Mouse (Mus musculus): Measurements from ENCODE around the gene Acbd7. TPM values are rescaled to one million over a fixed set of nuclear protein-coding genes. Genes with fewer than 3 reads are reported as not detected.

Gene Acbd7
- 0.32 TPM in 1 of 2 replicates, not detected in the other for polyA plus RNA-seq (2016; fragmentation: Nextera tagmentation; extraction: Ambion mirVana)

DNA sequence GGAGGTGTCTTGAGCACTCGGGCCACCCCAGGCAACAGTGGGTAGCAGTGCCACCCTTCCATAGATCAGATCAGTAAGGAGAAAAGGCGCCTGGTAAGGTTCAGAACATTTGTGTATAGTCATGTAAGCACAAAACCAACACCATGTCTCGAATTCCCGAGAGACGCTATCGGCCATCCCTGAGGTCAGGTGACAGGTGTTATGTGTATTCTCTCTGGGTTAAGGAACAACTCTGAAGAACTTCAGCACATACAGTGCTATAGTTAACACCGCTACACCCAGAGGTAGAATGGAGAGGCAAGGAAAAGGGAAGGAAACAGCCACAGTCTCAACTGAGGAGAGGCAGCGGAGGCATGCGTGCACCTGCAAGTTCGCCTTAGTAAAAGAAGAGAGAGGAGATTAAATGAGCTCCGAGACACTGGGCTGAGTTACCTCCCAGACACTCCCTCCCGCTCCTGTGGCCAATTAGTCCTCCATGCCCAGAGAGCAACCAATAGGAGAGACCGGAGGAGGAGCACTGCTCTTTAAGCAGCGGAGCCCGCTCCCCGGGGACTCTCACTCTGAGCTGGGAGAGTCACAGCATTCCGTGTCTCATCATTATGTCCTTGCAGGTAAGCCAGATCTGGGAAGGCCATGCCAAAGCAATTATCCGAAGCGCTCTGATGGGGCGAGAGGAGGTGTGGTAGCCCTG is at the start of gene Acbd7:
Acbd7 (plus strand) TSS at position 558 of the 691 bp plus-strand sequence.
- WGBS, result 5% methylated on average over 20 of the region's 20 CpGs
- no peak within 1 kb of the TSS for H3K27ac ChIP-seq
- H3K36me3 ChIP-seq (replicated peaks), result no peaks in the 10 kb centered on the region
- peak within 1 kb of the TSS; percentile 46 for H3K4me3 ChIP-seq
- H3K27me3 ChIP-seq (ENCODE audit: poor library complexity, severe bottlenecking), result peaks cover 26% of the 10 kb centered on the region
- DNase-seq (ENCODE audit: extremely low spot score, low spot score), result peak; percentile 55
- H3K4me1 ChIP-seq, result peaks cover 25% of the 10 kb centered on the region
- H3K9me3 ChIP-seq, result no peaks in the 10 kb centered on the region

DNA sequence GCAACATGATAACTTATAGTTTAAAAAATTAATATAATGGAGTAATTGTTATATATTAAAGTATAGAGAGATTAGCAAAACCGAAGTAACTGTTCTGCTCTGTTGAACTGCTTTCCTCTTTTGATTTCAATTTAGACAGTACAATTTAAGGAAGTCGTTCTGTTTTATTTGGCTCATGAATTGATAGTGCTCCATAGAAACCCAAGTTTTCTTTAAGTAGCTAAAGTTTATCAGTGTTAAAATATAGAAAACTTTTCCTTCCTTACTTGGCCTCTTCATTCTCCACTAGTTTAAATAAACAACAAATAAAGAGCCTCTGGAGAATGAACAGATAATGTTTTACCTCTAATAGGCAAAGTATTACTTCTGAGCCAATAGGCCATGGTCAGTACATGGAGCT is 49.7 kb upstream of the Acbd7 start:
- no peaks in the 10 kb centered on the region for H3K36me3 ChIP-seq (replicated peaks)
- 91% methylated on average over 2 of the region's 2 CpGs for WGBS

DNA sequence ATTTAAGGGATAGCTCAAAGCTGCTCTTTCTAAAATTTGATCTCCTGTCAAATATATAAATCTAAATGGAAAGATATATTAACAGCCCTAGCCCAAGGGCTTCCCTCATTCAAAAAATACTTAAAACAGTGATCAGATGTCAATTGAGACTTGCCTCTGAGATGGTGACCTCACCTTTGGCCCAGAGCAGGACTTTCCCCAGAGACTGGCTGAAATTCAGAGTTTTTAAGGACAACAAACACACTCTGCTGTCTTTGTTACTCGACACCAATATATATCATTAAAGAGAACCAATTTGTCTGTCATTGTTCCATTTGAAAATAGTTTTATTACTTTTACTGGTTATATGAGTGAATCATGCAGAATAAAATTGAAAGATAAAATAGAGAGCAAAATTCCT is 46.4 kb upstream of the Acbd7 start:
- DNase-seq (ENCODE audit: extremely low spot score, low spot score), result no peak
- Histone ChIP-seq H3K4me1 (peaks cover 11% of the 10 kb centered on the region), H3K27ac (no peak overlapping the region), H3K27me3 (ENCODE audit: poor library complexity, severe bottlenecking) (no peaks in the 10 kb centered on the region), H3K9me3 (no peaks in the 10 kb centered on the region), H3K4me3 (no peak overlapping the region), H3K36me3 (replicated peaks) (no peaks in the 10 kb centered on the region; the same call in 1 of the 2 replicates)
- WGBS, result 91% methylated on average over 1 of the region's 1 CpGs

More for the DNA sequence above, 49.7 kb upstream of the Acbd7 start:
- DNase-seq (ENCODE audit: extremely low spot score, low spot score), result no peak
- Histone ChIP-seq H3K27ac (no peak overlapping the region), H3K4me1 (peaks cover 26% of the 10 kb centered on the region), H3K4me3 (no peak overlapping the region), H3K27me3 (ENCODE audit: poor library complexity, severe bottlenecking) (no peaks in the 10 kb centered on the region), H3K9me3 (no peaks in the 10 kb centered on the region)

DNA sequence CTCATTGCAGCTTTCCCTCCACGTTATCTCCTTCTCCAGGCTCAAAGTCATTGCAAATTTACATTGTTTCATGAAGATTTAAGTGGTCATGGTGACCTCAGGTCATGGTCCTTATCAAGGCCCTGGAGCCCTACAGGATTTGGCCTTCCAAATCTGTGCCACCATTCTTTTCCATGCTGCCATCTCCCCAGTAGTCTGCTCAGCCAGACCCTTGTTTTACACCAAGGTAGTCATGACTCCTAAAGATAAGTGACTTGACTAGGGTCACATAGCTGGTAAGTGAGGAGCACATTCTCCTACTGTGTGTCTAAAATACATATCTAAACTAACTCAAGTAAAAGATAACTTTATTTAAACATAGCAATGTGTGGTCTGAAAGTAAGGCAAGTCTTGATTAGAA is 43.8 kb upstream of the Acbd7 start:
- WGBS, result 86% methylated on average over 1 of the region's 1 CpGs
- no peaks in the 10 kb centered on the region for H3K27me3 ChIP-seq (ENCODE audit: poor library complexity, severe bottlenecking)
- H3K36me3 ChIP-seq (replicated peaks), result no peaks in the 10 kb centered on the region; the same call in 1 of the 2 replicates
- H3K9me3 ChIP-seq, result no peaks in the 10 kb centered on the region
- H3K4me3 ChIP-seq, result no peak overlapping the region
- no peak overlapping the region for H3K27ac ChIP-seq
- H3K4me1 ChIP-seq, result no peaks in the 10 kb centered on the region
- no peak for DNase-seq (ENCODE audit: extremely low spot score, low spot score)

DNA sequence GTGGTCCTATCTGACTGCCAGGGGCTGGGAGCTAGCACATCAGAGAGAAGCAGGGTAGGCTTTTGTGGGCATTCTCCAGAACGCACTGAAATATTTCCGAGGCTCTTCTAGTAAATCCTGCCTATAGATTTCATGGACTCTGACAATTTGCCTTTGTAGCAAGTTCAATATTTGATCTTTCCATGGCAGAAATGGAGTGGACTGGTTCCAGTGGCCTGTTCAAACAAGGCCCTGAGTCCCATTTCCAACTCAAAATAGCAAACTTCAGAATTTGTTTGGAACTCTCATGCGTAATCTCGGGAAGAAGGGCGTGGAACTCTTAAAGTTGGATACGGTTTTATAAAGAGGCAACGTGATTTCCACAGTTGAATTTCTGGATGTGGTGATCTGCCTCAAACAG is 40.1 kb upstream of the Acbd7 start:
- no peaks in the 10 kb centered on the region for H3K4me1 ChIP-seq
- WGBS, result 97% methylated on average over 7 of the region's 7 CpGs
- no peaks in the 10 kb centered on the region for H3K9me3 ChIP-seq
- H3K4me3 ChIP-seq, result no peak overlapping the region
- H3K27me3 ChIP-seq (ENCODE audit: poor library complexity, severe bottlenecking), result no peaks in the 10 kb centered on the region
- H3K36me3 ChIP-seq (replicated peaks), result no peaks in the 10 kb centered on the region; the same call in 1 of the 2 replicates
- H3K27ac ChIP-seq, result no peak overlapping the region
- no peak for DNase-seq (ENCODE audit: extremely low spot score, low spot score)

DNA sequence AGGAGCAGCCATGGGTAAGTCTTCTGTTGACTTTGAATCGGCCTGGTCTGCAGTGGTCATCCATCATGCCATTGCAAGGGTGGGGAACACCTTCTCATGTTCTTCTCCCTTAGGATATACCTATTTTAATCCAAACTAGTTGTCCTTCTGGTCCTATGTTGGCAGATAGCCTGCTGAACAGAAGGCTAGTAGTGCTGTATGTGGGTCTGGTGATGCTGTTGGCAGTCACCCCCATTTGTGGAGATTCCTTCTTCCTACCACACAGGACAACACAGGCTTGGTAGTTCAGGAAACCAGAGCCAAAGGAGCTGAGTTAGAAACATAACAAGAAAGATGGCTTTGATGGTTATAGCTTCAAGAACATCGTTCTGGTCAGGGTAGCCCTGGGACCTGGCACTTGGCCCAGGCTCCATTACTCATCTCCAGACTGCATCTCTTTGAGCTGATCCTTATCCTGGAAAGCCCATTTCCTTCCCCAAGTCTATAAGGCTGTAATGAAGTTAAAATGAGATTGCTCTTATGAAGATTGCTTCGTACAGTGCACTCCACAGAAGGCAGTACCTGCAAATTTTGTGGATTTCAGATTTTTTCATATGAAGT is 30.4 kb upstream of the Acbd7 start:
- Histone ChIP-seq H3K9me3 (peaks cover 2% of the 10 kb centered on the region; the same call in 1 of the 2 replicates), H3K36me3 (replicated peaks) (peaks cover 31% of the 10 kb centered on the region), H3K4me3 (no peak overlapping the region), H3K4me1 (no peaks in the 10 kb centered on the region), H3K27ac (no peak overlapping the region), H3K27me3 (ENCODE audit: poor library complexity, severe bottlenecking) (no peaks in the 10 kb centered on the region)
- WGBS, result 95% methylated on average over 3 of the region's 3 CpGs
- DNase-seq (ENCODE audit: extremely low spot score, low spot score), result no peak

GRCm38 (mm10) chr2:3323132-3323531 is 12.8 kb upstream of the Acbd7 start:
- no peak overlapping the region for H3K27ac ChIP-seq
- H3K9me3 ChIP-seq, result no peaks in the 10 kb centered on the region
- no peak overlapping the region for H3K4me3 ChIP-seq
- whole genome bisulfite sequencing, result 97% methylated on average over 2 of the region's 2 CpGs
- DNase-seq (ENCODE audit: extremely low spot score, low spot score), result no peak
- no peaks in the 10 kb centered on the region for H3K27me3 ChIP-seq (ENCODE audit: poor library complexity, severe bottlenecking)
- peaks cover 92% of the 10 kb centered on the region for H3K36me3 ChIP-seq (replicated peaks)
- H3K4me1 ChIP-seq, result no peaks in the 10 kb centered on the region

- 97% methylated on average over 7 of the region's 7 CpGs for WGBS
- no peaks in the 10 kb centered on the region for H3K9me3 ChIP-seq
- H3K4me3 ChIP-seq, result no peak overlapping the region
- H3K27me3 ChIP-seq (ENCODE audit: poor library complexity, severe bottlenecking), result no peaks in the 10 kb centered on the region
- no peak overlapping the region for H3K27ac ChIP-seq
- H3K36me3 ChIP-seq (replicated peaks), result peaks cover 92% of the 10 kb centered on the region
- H3K4me1 ChIP-seq, result no peaks in the 10 kb centered on the region
- DNase-seq (ENCODE audit: extremely low spot score, low spot score), result no peak
Observed at GRCm38 (mm10) chr2:3324381-3325130, 11.4 kb upstream of the Acbd7 start.

- peaks cover 85% of the 10 kb centered on the region for H3K36me3 ChIP-seq (replicated peaks)
- 84% methylated on average over 1 of the region's 1 CpGs for WGBS
- H3K27ac ChIP-seq, result no peak overlapping the region
- no peaks in the 10 kb centered on the region for H3K9me3 ChIP-seq
- H3K4me3 ChIP-seq, result no peak overlapping the region
- H3K27me3 ChIP-seq (ENCODE audit: poor library complexity, severe bottlenecking), result no peaks in the 10 kb centered on the region
- no peak for DNase-seq (ENCODE audit: extremely low spot score, low spot score)
- H3K4me1 ChIP-seq, result peaks cover 11% of the 10 kb centered on the region
Observed at GRCm38 (mm10) chr2:3326547-3326946, 9.4 kb upstream of the Acbd7 start.

GRCm38 (mm10) chr2:3327351-3327750 is 8.6 kb upstream of the Acbd7 start:
- Histone ChIP-seq H3K27ac (no peak overlapping the region), H3K36me3 (replicated peaks) (peaks cover 79% of the 10 kb centered on the region)
- WGBS, result 54% methylated on average over 1 of the region's 1 CpGs

DNA sequence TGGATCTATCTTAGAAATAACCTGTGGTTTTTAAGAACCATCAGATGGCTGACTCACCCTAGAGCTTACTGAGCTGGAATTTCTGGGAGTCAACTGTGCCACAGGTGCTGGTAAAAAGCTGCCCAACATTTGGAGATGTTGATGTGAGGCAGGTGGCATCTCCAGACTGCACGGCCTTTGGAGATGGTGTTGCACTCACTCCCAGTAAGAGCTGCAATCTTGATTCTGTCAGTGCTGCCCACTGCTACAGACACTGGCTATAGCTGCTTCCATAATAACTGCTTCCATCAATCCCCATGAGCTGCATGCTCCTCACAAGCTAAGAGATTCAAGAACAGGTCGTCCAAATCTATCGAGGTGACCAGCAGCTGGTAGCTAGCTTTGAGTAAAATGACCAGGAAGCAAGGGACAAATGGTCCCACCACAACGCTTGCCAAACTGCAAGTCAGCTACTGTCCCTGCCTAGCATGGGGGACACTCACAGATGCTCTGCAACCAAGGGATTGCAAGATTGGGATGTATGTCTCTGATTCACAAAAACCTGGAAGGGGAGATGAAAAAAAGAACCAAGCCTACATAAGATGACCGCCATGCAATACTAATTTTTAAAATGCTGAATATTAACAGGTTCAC is 4.8 kb upstream of the Acbd7 start:
- peaks cover 40% of the 10 kb centered on the region for H3K36me3 ChIP-seq (replicated peaks)
- WGBS, result 83% methylated on average over 5 of the region's 5 CpGs
- peaks cover 11% of the 10 kb centered on the region for H3K27me3 ChIP-seq (ENCODE audit: poor library complexity, severe bottlenecking)
- H3K9me3 ChIP-seq, result no peaks in the 10 kb centered on the region
- DNase-seq (ENCODE audit: extremely low spot score, low spot score), result no peak
- H3K4me3 ChIP-seq, result peak overlapping the region; percentile 76
- H3K27ac ChIP-seq, result peak overlapping the region; percentile 91; the same call in 1 of the 2 replicates
- peaks cover 26% of the 10 kb centered on the region for H3K4me1 ChIP-seq

More at GRCm38 (mm10) chr2:3327351-3327750, 8.6 kb upstream of the Acbd7 start:
- DNase-seq (ENCODE audit: extremely low spot score, low spot score), result peak; percentile 29
- no peaks in the 10 kb centered on the region for H3K27me3 ChIP-seq (ENCODE audit: poor library complexity, severe bottlenecking)
- H3K9me3 ChIP-seq, result no peaks in the 10 kb centered on the region
- no peak overlapping the region for H3K4me3 ChIP-seq
- H3K4me1 ChIP-seq, result peaks cover 17% of the 10 kb centered on the region

GRCm38 (mm10) chr2:3332056-3332455 is 3.9 kb upstream of the Acbd7 start:
- Histone ChIP-seq H3K9me3 (no peaks in the 10 kb centered on the region), H3K4me3 (peak overlapping the region; percentile 76), H3K4me1 (peaks cover 28% of the 10 kb centered on the region), H3K36me3 (replicated peaks) (peaks cover 32% of the 10 kb centered on the region), H3K27ac (peak overlapping the region; percentile 91), H3K27me3 (ENCODE audit: poor library complexity, severe bottlenecking) (peaks cover 19% of the 10 kb centered on the region)
- WGBS, result 3% methylated on average over 21 of the region's 21 CpGs
- DNase-seq (ENCODE audit: extremely low spot score, low spot score), result no peak

All from forebrain, embryonic 10.5 days (tissue).